Mouse (Mus musculus): ENCODE measurements at regions not wholly inside any gene's neighbourhood (a gene's known extent, or its start where the extent isn't known, plus 50 kb on each side); places are given as distances from the start of the nearest gene placed in this dataset.

DNA sequence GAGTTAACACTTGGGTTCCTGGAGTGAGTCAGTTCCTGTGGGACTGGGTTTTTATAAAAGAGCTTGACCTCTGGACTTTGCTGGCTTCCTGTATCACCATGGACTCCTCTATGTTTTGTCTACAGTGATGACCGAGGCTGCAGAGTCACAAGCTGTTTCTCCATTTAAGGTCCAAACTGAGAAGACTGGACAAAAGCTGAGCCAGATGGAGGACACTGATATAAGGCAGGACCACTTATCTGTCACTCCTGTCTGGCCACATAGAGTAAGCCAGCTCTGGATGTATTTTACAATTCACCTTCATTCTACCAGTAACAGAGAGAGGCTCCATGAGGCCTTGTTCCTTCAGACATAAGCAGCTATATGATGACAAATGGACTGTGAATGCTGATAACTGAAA lies 202.7 kb downstream of the Pik3r1 start:
- no peak for TF ChIP-seq POLR2A (IDR thresholded peaks at IDR 0.05; ENCODE audit: borderline replicate concordance, low read depth, low read length)
- TF ChIP-seq CTCF (IDR thresholded peaks at IDR 0.05; ENCODE audit: low read depth, low read length), result no peak

Data from bone marrow macrophage, adult 2 months (primary cell).